Mouse (Mus musculus): ENCODE data around the gene Tmem183a. TPM values are rescaled to one million over a fixed set of nuclear protein-coding genes. Genes with fewer than 3 reads are reported as not detected.
A peak's percentile ranks its signal among the peaks of the same experiment; 100 is the strongest.

The Tmem183a gene
- total RNA-seq, 2 experiments from 2014 or later: 73.5 to 76.7 TPM

- Histone ChIP-seq H3K27ac (peak overlapping the region; percentile 32; the same call in 1 of the 2 replicates), H3K4me3 (peak overlapping the region; percentile 50)
- no peak for TF ChIP-seq CTCF (conservative IDR thresholded peaks at IDR 0.05)
- DNase-seq (ENCODE audit: low spot score in 2 of 2): no peak
These were observed 63.0 kb downstream of the Tmem183a start for GRCm38 (mm10) chr1:134298636-134299411.

GRCm38 (mm10) chr1:134297265-134297664 lies 64.5 kb downstream of the Tmem183a start:
- Histone ChIP-seq H3K4me3 (no peak overlapping the region), H3K27ac (peak overlapping the region; percentile 80)
- TF ChIP-seq CTCF (conservative IDR thresholded peaks at IDR 0.05): no peak
- peak; percentile 54 to 64 for DNase-seq (ENCODE audit: low spot score in 2 of 2)

Other genes starting within 250 kb of the Tmem183a start
- gene Chil1, start 179.8 kb downstream of the Tmem183a start, total RNA-seq (2021): 10 to 100 TPM; 11.1 to 12.4 TPM
- not detected for gene Mybph, start 168.5 kb downstream of the Tmem183a start, total RNA-seq (2021)
- gene Adora1, start 126.5 kb downstream of the Tmem183a start, total RNA-seq (2021): 100 to 1,000 TPM; 202 to 221 TPM
- not detected for gene Myog, start 72.0 kb downstream of the Tmem183a start, total RNA-seq (2021)
- gene Ppfia4, start 29.1 kb downstream of the Tmem183a start, total RNA-seq (2021): 10 to 100 TPM; 71.9 to 79.7 TPM
- not detected for gene 4933406M09Rik, start 24.0 kb upstream of the Tmem183a start, total RNA-seq (2021)
- 10 to 100 TPM; 27.4 to 39.9 TPM for gene Cyb5r1, start 43.6 kb upstream of the Tmem183a start, total RNA-seq (2021)
- gene Adipor1, start 53.4 kb upstream of the Tmem183a start, total RNA-seq (2021): 10 to 100 TPM; 53.1 to 55.2 TPM
- gene Klhl12, start 93.6 kb upstream of the Tmem183a start, total RNA-seq (2021): 10 to 100 TPM; 43.5 to 44.4 TPM
- 10 to 100 TPM; 22.3 to 23.6 TPM for gene Rabif, start 132.7 kb upstream of the Tmem183a start, total RNA-seq (2021)
- not detected for gene Mgat4e, start 187.7 kb upstream of the Tmem183a start, total RNA-seq (2021)
- gene Kdm5b, start 198.2 kb upstream of the Tmem183a start, total RNA-seq (2021): 10 to 100 TPM; 69.1 to 72.6 TPM

All from layer of hippocampus, adult 2 months (tissue).